Mouse (Mus musculus): ENCODE data around the gene Morn4. TPM values are rescaled to one million over a fixed set of nuclear protein-coding genes. Genes with fewer than 3 reads are reported as not detected.
A peak's percentile ranks its signal among the peaks of the same experiment; 100 is the strongest.

Morn4 gene
- total and polyA plus RNA-seq, 3 experiments = 5.7 to 18.4 TPM; not detected in 1

DNA sequence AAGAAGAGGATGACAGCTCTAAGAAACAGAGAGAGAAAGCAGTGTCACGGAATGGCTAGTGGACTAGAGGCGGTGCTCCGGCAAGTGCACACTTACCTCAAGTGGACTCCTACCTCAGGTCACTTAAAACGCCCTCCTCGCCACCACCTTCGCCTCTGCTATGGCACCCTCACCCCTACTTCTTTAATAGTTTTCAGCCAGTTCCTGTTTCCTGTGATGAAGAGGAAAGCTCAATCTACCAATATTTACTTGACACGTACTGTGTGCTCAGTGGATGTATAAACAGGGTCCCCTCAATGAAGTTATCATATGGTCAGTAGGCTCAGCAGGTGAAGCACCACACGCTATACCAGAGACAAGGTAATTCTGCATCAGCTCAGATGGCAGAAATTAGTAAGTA lies 7.6 kb downstream of the Morn4 start:
- peaks cover 2 to 6% of the 10 kb centered on the region in 2 experiments; a peak in 3 of 4 replicates for H3K27me3 ChIP-seq (ENCODE audit: control insufficient read depth in 1 of 2, insufficient read depth in 2 of 2, low read length in 2 of 2)
- peak overlapping the region; percentile 66 for H3K4me3 ChIP-seq (ENCODE audit: control insufficient read depth in 1 of 2, insufficient read depth in 1 of 2, low read depth in 2 of 2, low read length in 2 of 2)
- no peaks in the 10 kb centered on the region for H3K79me2 ChIP-seq (ENCODE audit: control insufficient read depth, insufficient read depth, low read length, poor library complexity)
- H3K27ac ChIP-seq (ENCODE audit: control insufficient read depth, low read depth, low read length) = peak overlapping the region; percentile 39
- H3K9ac ChIP-seq (ENCODE audit: control insufficient read depth, low read depth, low read length, poor library complexity, severe bottlenecking) = peak overlapping the region; percentile 68
- peaks cover 4 to 15% of the 10 kb centered on the region in 2 experiments; a peak in 3 of 4 replicates for H3K4me1 ChIP-seq (ENCODE audit: control insufficient read depth in 1 of 2, insufficient read depth in 2 of 2, low read length in 2 of 2)
- peaks cover 0 to 5% of the 10 kb centered on the region in 2 experiments; a peak in 2 of 4 replicates for H3K36me3 ChIP-seq (ENCODE audit: control insufficient read depth in 1 of 2, insufficient read depth in 2 of 2, low read length in 2 of 2)
- no peaks in the 10 kb centered on the region for H3K9me3 ChIP-seq (replicated peaks; ENCODE audit: insufficient read depth, low read length)
- peak; percentile 74 for DNase-seq (ENCODE audit: low read depth, low spot score)
- TF ChIP-seq POLR2AphosphoS5 (IDR thresholded peaks at IDR 0.05; ENCODE audit: borderline replicate concordance, low read depth, low read length) (no peak), CHD1 (IDR thresholded peaks at IDR 0.05; ENCODE audit: low read depth, low read length) (no peak), ZMIZ1 (IDR thresholded peaks at IDR 0.05; ENCODE audit: low read depth, low read length) (peak; percentile 32; the same call in 1 of the 2 replicates), MXI1 (IDR thresholded peaks at IDR 0.05; ENCODE audit: low read depth, low read length) (no peak), USF1 (IDR thresholded peaks at IDR 0.05; ENCODE audit: low read depth, low read length) (no peak), GATA1 (IDR thresholded peaks at IDR 0.05; ENCODE audit: low read depth, low read length) (no peak), MAZ (IDR thresholded peaks at IDR 0.05; ENCODE audit: low read depth, low read length) (no peak), ZKSCAN1 (IDR thresholded peaks at IDR 0.05; ENCODE audit: low read depth, low read length) (no peak), ZNF384 (IDR thresholded peaks at IDR 0.05; ENCODE audit: low read depth, low read length) (no peak), NELFE (IDR thresholded peaks at IDR 0.05; ENCODE audit: low read depth, low read length) (peak; percentile 59), KAT2A (conservative IDR thresholded peaks at IDR 0.05; ENCODE audit: low read depth, low read length) (no peak), SMC3 (IDR thresholded peaks at IDR 0.05; ENCODE audit: low read depth, low read length) (no peak), TCF12 (IDR thresholded peaks at IDR 0.05; ENCODE audit: low read depth, low read length) (no peak; the same call in 1 of the 2 replicates), MEF2A (IDR thresholded peaks at IDR 0.05; ENCODE audit: extremely low read depth, insufficient replicate concordance, low read depth, low read length, poor library complexity, severe bottlenecking) (no peak), RAD21 (IDR thresholded peaks at IDR 0.05; ENCODE audit: low read depth, low read length) (no peak), POLR2A (IDR thresholded peaks at IDR 0.05; ENCODE audit: control insufficient read depth in 1 of 2, insufficient read depth in 1 of 2, low read depth in 1 of 2, low read length in 2 of 2, poor library complexity in 1 of 2) (peak; percentile 26 to 60; a peak in 1 of 4 replicates), MAX (IDR thresholded peaks at IDR 0.05; ENCODE audit: low read length) (no peak), ELF1 (IDR thresholded peaks at IDR 0.05; ENCODE audit: low read depth, low read length) (peak; percentile 52; the same call in 1 of the 2 replicates), JUND (IDR thresholded peaks at IDR 0.05; ENCODE audit: low read depth, low read length) (no peak), RCOR1 (IDR thresholded peaks at IDR 0.05; ENCODE audit: low read depth, low read length) (no peak), BHLHE40 (IDR thresholded peaks at IDR 0.05; ENCODE audit: borderline replicate concordance, low read depth, low read length) (no peak), SIN3A (IDR thresholded peaks at IDR 0.05; ENCODE audit: low read length) (peak; percentile 73), GABPA (IDR thresholded peaks at IDR 0.05; ENCODE audit: low read depth, low read length) (no peak), TBP (IDR thresholded peaks at IDR 0.05; ENCODE audit: low read depth, low read length) (peak; percentile 69; the same call in 1 of the 2 replicates), CHD2 (IDR thresholded peaks at IDR 0.05; ENCODE audit: low read length) (no peak), MAFK (IDR thresholded peaks at IDR 0.05; ENCODE audit: borderline replicate concordance, low read depth, low read length) (no peak), NRF1 (IDR thresholded peaks at IDR 0.05; ENCODE audit: insufficient read depth, low read depth, low read length, poor library complexity, severe bottlenecking) (no peak), E2F4 (IDR thresholded peaks at IDR 0.05; ENCODE audit: borderline replicate concordance, low read depth, low read length) (no peak), MYC (IDR thresholded peaks at IDR 0.05; ENCODE audit: low read depth, low read length) (no peak), EP300 (IDR thresholded peaks at IDR 0.05; ENCODE audit: low read depth in 1 of 2, low read length in 2 of 2) (no peak), ZC3H11A (IDR thresholded peaks at IDR 0.05; ENCODE audit: low read depth, low read length) (no peak), MYB (IDR thresholded peaks at IDR 0.05; ENCODE audit: low read depth, low read length) (no peak), TAL1 (IDR thresholded peaks at IDR 0.05; ENCODE audit: low read length) (no peak), POLR2AphosphoS2 (IDR thresholded peaks at IDR 0.05; ENCODE audit: low read length) (no peak), USF2 (IDR thresholded peaks at IDR 0.05; ENCODE audit: borderline replicate concordance in 1 of 2, insufficient read depth in 1 of 2, low read depth in 1 of 2, low read length in 2 of 2) (no peak), UBTF (IDR thresholded peaks at IDR 0.05; ENCODE audit: borderline replicate concordance, insufficient read depth, low read depth, low read length) (no peak), ETS1 (IDR thresholded peaks at IDR 0.05; ENCODE audit: low read depth, low read length) (no peak), CTCF (IDR thresholded peaks at IDR 0.05 in 2 of 3, conservative IDR thresholded peaks at IDR 0.05 in 1 of 3; ENCODE audit: control insufficient read depth in 1 of 3, insufficient read depth in 1 of 3, low read depth in 2 of 3, low read length in 3 of 3, poor library complexity in 1 of 3, severe bottlenecking in 1 of 3) (no peak)

Measured in MEL (cell line).